Mouse (Mus musculus): Measurements from ENCODE around the gene Olfr311.

DNA sequence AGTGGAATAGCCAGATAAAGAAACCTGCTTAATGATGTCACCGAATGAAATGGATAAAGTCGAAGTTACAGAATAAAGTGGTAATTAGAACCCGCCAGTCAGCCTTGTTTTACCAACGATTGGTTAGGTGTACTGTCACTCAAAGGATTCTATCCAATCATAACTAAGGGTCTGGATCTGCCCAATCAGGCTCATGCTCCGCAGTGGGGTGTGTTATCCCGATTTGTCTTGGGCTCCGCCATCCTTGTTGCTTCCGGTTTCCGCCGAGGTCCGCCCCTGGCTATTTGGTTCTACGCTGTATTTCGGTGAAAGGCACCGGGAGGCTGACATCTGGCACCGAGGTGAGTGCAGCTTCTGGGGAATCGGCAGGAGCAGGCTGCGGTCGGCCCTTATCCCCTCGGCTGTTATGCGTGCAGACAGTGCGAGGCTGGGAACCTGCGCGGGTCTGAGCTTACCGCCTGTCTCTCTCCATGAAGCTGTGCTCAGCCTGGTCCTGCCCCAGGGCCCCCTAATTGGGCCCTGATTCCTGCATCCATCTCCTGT is 7.9 kb downstream of the Olfr311 start, which contains the start of gene Gm12258:
- TF ChIP-seq POLR2A (IDR thresholded peaks at IDR 0.05; ENCODE audit: extremely low read depth, insufficient read depth, low read length) (peak; percentile 85), CTCF (IDR thresholded peaks at IDR 0.05; ENCODE audit: extremely low read depth, insufficient read depth, low read length) (no peak)
